Mouse (Mus musculus) heart, embryonic 15.5 days (tissue): ENCODE results near the gene Col4a2. TPM values are rescaled to one million over a fixed set of nuclear protein-coding genes. Genes with fewer than 3 reads are reported as not detected.

Source experiments
- ATAC-seq: fragments of 200-750 bp; cut with Nextera tagmentation; replicated peaks from 2 replicates; pipeline ENCODE4 v1.8.0; 2017; ENCODE audit warnings: low read depth, moderate TSS enrichment; ENCODE audit not compliant: insufficient number of reproducible peaks, insufficient read depth, low FRiP score
- H3K27ac ChIP-seq: fragments of 300-500 bp; sonication (generic); 2 replicates; pipeline ENCODE4 v1.5.1; 2015; ENCODE audit warnings: mild to moderate bottlenecking, inconsistent platforms
- H3K27me3 ChIP-seq: fragments of 300-500 bp; sonication (generic); 2 replicates; pipeline ENCODE4 v1.6.1; 2015; ENCODE audit warnings: inconsistent platforms
- H3K36me3 ChIP-seq: fragments of 300-500 bp; sonication (generic); 2 replicates; pipeline ENCODE4 v1.6.1; 2015; ENCODE audit warnings: mild to moderate bottlenecking, inconsistent platforms
- H3K4me1 ChIP-seq: fragments of 300-500 bp; sonication (generic); replicated peaks from 2 replicates; pipeline ENCODE4 v1.6.1; 2015; ENCODE audit warnings: inconsistent platforms
- H3K4me2 ChIP-seq: fragments of 300-500 bp; sonication (generic); 2 replicates; pipeline ENCODE4 v1.6.1; 2015; ENCODE audit warnings: inconsistent platforms, mild to moderate bottlenecking, moderate library complexity
- H3K4me3 ChIP-seq: fragments of 300-500 bp; sonication (generic); 2 replicates; pipeline ENCODE4 v1.5.1; 2015; ENCODE audit warnings: mild to moderate bottlenecking, inconsistent platforms
- H3K9ac ChIP-seq: fragments of 300-500 bp; sonication (generic); 2 replicates; pipeline ENCODE4 v1.6.1; 2015; ENCODE audit warnings: mild to moderate bottlenecking, inconsistent platforms
- H3K9me3 ChIP-seq: fragments of 300-500 bp; sonication (generic); replicated peaks from 2 replicates; pipeline ENCODE4 v1.6.1; 2016; ENCODE audit warnings: inconsistent platforms
- WGBS: fragments of 180-500 bp; shearing (Covaris S2); methylation state at CpG from one replicate; pipeline ENCODE4 v1.1.7; 2015; ENCODE audit warnings: mixed read lengths; 5-methylcytosine and 5-hydroxymethylcytosine counted together
- polyA plus RNA-seq: library from polyadenylated mRNA; unstranded; fragments of >200 nt; fragmentation: Nextera tagmentation; extraction: Ambion mirVana; gene quantifications from 2 replicates; pipeline ENCODE4 v1.2.1, GENCODE M21; 2015

Gene Col4a2
- polyA plus RNA-seq, 1 experiment from 2014 or later: 89.8 TPM

DNA sequence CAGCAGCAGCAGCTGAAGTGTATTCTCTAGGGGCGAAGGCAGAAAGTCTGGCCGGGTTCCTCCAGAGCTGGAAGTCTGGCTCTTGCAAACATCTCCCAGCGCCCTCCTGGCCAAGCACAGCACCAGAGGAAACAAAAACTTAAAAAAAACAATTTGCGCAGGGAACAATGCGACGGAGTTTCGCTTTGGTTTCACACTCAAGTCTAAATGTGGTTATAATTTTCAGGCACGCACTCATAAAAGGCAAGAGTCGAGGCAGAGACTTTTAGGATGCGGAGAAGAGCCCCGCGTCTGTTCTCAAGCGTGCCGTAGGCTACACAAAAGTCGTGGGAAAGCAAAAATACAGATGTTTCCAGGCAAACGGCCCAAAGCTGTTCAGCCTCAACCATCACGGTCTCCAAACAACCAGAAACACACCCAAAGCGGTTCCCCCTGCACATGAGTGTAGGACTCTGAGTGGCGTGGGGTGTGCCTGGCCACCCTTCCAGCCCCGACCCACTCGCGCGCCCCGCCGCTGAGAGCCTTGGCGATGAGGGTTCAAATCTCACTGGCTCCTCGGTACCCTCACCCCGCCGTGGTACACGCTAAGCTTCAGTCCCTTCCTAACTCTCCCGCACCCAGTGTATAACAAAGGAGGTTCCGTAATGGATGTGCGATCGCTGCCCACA lies 790 bp upstream of the Col4a2 start:
- 2% methylated on average over 34 of the region's 34 CpGs for WGBS
- peak overlapping the region; percentile 87 for H3K27ac ChIP-seq
- peak overlapping the region; percentile 75 for H3K4me3 ChIP-seq
- peak overlapping the region; percentile 94 for H3K9ac ChIP-seq
- ATAC-seq: peak; percentile 2; the same call in 1 of the 2 replicates
- H3K36me3 ChIP-seq: peaks cover 4% of the 10 kb centered on the region; the same call in 1 of the 2 replicates
- peaks cover 70% of the 10 kb centered on the region for H3K4me1 ChIP-seq
- H3K9me3 ChIP-seq: no peaks in the 10 kb centered on the region
- no peaks in the 10 kb centered on the region for H3K27me3 ChIP-seq
- peak overlapping the region; percentile 69 for H3K4me2 ChIP-seq

DNA sequence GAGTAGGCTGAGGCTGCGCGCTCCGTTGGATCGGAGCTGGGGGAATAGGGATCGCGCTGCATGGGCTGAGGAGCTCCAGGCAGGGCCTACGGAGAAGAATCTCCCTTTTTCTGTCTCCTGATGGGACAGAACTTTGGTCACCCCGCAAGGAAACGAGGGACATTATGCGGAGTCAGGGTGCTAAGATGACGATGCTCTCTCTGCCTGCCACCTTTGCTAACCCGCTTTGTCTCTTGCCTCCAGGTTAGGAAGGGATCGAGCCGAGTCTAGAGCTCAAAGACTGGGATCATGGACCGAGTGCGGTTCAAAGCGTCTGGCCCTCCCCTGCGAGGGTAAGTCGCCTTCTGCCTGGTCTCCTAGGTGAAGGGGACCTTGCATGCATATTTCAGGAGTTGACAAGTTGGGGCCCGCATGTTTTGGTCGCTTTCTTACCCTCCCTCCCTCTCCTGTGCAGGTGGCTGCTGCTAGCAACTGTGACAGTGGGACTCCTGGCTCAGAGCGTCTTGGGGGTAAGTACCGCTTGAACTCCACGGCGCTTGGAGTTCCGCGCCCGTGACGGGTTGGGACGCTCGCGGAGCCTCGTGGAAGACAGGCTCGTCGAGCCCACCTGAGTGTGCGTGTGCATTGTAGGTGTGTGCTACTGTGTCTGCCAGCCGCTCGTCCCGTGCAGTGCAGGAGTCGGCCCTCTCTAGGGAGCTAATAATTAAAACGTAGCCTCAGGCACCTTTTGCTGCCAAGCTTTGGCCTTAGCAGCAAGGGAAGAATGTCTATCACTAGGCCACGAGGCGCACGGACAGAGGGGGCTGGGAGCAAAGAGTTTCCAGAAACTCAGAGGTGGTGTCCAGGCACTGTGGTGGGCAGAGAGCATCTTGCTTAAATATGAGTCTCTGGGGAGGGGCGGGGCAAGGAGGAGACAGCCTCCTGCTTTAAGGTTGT lies 839 bp downstream of the Col4a2 start:
- 3% methylated on average over 45 of the region's 45 CpGs for WGBS
- peak; percentile 50 for ATAC-seq
- Histone ChIP-seq H3K27ac (peak overlapping the region; percentile 87), H3K27me3 (no peaks in the 10 kb centered on the region), H3K9me3 (no peaks in the 10 kb centered on the region), H3K9ac (peak overlapping the region; percentile 94), H3K4me1 (peaks cover 69% of the 10 kb centered on the region), H3K36me3 (no peaks in the 10 kb centered on the region), H3K4me3 (peak overlapping the region; percentile 75), H3K4me2 (peak overlapping the region; percentile 69)

DNA sequence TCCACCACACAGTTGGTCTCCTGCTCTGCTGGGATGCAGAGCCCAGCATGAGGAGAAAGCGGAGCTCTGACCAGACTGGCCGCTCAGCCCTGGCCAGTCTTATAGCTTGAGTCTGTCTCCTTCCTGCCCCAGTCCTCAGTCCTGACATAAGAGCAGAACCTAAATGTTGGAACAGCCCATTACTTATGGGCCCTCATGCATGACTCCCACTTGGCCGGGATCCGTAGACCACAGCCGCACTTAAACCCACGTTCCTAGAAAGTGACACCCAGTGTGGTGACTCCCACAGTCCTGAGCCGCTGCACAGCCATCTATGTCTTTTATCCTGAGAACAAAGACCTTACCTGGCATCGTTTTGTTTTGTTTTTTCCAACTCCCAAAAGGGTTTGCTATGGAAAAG lies 2.0 kb downstream of the Col4a2 start:
- Histone ChIP-seq H3K27ac (no peak overlapping the region), H3K36me3 (no peaks in the 10 kb centered on the region), H3K9me3 (no peaks in the 10 kb centered on the region), H3K4me1 (peaks cover 58% of the 10 kb centered on the region), H3K4me2 (peak overlapping the region; percentile 69), H3K27me3 (no peaks in the 10 kb centered on the region), H3K4me3 (peak overlapping the region; percentile 75), H3K9ac (no peak overlapping the region)
- ATAC-seq: no peak
- 77% methylated on average over 8 of the region's 8 CpGs for WGBS

DNA sequence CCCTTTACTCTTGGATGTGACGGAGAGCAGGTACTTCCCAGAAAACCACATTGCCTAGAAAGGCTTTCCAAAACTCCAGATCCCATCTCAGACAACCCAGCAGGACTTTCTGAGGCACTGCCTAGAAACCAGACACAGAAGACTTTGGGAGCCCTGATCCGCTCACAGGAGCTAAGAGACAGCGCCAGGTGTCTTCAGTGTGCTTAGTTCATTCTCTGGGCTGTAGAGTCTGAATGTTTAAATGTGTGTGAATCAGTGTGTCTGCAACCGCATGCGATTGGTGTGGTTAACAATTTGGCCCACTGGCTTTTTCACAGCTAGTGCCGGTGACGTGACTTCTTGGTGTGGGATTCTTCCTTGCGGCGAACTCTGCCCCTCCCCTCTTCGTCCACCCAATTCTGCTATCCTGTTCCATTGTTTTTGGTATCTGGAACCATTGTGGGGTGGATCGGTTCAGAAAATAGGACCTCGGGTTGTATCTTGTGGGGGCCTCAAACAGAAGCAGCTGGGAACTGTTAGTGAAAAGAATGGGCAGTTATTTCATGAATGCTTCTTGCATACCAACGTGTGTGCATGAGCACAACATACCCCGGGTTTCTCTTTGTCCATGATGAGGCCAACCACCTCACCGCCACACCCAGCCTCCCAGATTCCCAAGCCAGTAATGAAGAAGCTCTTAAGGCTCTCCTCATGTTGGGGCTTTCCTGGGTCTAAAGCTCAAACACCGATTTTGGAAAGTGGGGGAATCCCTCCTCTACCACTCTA lies 2.8 kb downstream of the Col4a2 start:
- WGBS: 74% methylated on average over 16 of the region's 16 CpGs
- H3K9ac ChIP-seq: 0 out of 2 replicates have a peak overlapping the region, but pooled peaks have one; percentile 4
- H3K27me3 ChIP-seq: no peaks in the 10 kb centered on the region
- no peak for ATAC-seq
- H3K9me3 ChIP-seq: no peaks in the 10 kb centered on the region
- H3K4me2 ChIP-seq: peak overlapping the region; percentile 69
- 0 out of 2 replicates have a peak overlapping the region, but pooled peaks have one; percentile 31 for H3K27ac ChIP-seq
- H3K4me1 ChIP-seq: peaks cover 51% of the 10 kb centered on the region
- H3K36me3 ChIP-seq: no peaks in the 10 kb centered on the region
- H3K4me3 ChIP-seq: peak overlapping the region; percentile 75

DNA sequence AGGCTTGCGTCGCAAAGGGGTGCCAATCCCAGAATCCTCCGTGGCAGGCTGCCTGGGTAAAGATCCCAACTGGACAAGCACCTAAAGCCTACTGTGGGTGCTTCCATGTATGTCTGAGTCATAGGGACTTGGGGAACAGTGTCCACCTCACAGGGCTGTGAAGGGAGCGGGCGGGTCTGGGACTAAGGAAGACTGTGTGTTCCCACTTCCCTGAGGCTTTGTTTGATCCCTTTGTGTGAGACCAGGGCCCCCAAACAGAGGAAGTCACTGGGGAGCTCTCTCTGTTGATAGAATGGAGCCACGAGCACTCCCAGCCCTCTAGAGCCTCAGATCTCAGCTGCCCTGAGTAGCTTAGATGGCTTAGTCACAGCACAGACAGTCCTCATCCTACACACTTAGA lies 3.5 kb downstream of the Col4a2 start:
- no peaks in the 10 kb centered on the region for H3K36me3 ChIP-seq
- peak overlapping the region; percentile 69 for H3K4me2 ChIP-seq
- no peaks in the 10 kb centered on the region for H3K9me3 ChIP-seq
- H3K4me3 ChIP-seq: no peak overlapping the region
- 73% methylated on average over 6 of the region's 6 CpGs for WGBS
- H3K9ac ChIP-seq: no peak overlapping the region
- H3K27me3 ChIP-seq: no peaks in the 10 kb centered on the region
- no peak for ATAC-seq
- 0 out of 2 replicates have a peak overlapping the region, but pooled peaks have one; percentile 9 for H3K27ac ChIP-seq
- H3K4me1 ChIP-seq: peaks cover 52% of the 10 kb centered on the region

DNA sequence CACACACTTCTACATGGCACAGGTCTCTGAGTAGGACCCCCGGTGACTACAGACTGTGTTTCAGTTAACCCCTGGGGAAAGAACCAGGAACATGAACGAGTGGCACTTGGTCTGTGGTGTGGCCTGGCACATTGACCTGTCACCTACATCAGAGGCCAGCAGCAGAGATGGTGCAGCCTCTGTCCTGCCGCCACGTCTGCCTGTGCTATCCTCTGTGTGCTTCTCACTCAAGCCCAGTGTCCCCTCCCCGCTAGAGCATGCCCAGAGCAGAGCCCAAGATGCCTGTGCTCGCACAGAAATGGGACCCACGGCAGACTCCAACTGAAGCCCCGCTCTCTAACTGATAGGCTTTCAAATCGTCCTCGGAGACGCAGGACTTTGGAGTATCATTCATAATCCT lies 6.8 kb downstream of the Col4a2 start:
- 77% methylated on average over 11 of the region's 11 CpGs for WGBS
- Histone ChIP-seq H3K4me1 (peaks cover 62% of the 10 kb centered on the region), H3K27ac (no peak overlapping the region), H3K9ac (no peak overlapping the region), H3K36me3 (no peaks in the 10 kb centered on the region), H3K4me2 (no peak overlapping the region), H3K9me3 (no peaks in the 10 kb centered on the region), H3K27me3 (no peaks in the 10 kb centered on the region), H3K4me3 (no peak overlapping the region)
- no peak for ATAC-seq

DNA sequence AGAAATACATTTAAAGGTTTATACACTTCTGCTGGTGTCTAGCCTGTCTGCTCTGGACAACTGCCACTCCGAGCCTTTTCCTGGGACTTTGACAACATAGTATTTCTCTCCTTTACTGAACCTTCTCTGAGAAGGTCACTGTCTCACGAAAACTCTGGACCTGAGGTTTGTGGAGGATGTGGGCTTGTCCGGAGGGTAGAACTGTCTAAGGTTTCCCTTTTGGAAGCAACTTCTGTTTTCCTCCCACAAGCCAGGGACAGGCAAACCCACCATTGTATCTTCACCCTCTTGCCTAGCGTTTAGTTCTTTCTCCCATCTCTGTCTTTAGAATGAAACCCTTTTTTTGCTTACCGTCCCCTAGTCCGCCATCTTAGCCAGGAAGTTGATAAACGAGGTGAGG lies 9.2 kb downstream of the Col4a2 start:
- H3K4me2 ChIP-seq: no peak overlapping the region

DNA sequence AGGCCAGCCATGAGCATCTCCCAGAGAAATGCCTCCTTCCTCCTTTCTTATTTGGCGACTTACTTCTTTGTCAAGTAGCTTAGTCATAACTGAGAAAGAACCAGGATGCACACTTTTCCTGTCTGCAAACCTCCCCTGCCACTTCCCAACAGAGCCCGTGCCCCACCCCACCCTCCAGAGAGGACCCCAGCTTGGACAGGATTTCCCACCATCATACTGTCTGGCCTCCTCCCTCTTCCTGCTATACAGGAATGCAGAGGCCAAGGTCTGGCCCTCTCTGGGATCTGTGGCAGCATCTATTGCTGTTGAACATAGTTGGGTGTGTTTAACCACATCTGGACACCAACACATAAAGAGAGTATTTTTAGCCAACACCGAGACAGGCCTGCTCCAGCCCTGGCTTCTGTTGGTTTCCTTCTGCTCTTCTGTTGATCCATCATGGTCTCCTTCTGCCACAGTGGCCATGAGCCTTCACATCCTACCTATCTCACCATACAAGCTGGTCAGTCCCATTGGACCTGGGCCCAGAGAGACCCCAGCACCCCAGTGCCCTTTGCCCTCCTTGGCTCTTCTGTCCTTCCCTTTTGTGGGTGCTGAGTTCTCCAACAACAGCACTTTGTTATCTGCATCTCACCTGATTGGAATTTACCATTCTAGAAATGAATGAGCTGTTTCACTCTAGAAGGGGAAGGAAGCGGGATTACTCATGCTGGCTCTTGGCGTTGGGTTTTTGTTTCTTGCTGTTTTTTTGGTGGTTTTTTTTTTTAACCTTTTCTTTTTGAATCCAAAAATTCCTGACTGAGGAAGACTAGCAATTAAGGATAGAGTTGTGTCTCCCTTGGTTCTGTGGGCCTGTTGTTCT lies 10.3 kb downstream of the Col4a2 start:
- Histone ChIP-seq H3K27me3 (no peaks in the 10 kb centered on the region), H3K27ac (peak overlapping the region; percentile 46), H3K4me1 (peaks cover 68% of the 10 kb centered on the region), H3K4me2 (no peak overlapping the region), H3K9me3 (no peaks in the 10 kb centered on the region), H3K4me3 (no peak overlapping the region), H3K36me3 (no peaks in the 10 kb centered on the region), H3K9ac (no peak overlapping the region)
- WGBS: 60% methylated on average over 5 of the region's 5 CpGs
- 0 out of 2 replicates have a peak, but pooled peaks have one; percentile 48 for ATAC-seq

More for the DNA sequence above, 9.2 kb downstream of the Col4a2 start:
- Histone ChIP-seq H3K27me3 (no peaks in the 10 kb centered on the region), H3K9me3 (no peaks in the 10 kb centered on the region), H3K36me3 (no peaks in the 10 kb centered on the region), H3K4me3 (no peak overlapping the region), H3K4me1 (peaks cover 65% of the 10 kb centered on the region), H3K9ac (no peak overlapping the region), H3K27ac (0 out of 2 replicates have a peak overlapping the region, but pooled peaks have one; percentile 7)
- no peak for ATAC-seq
- WGBS: 72% methylated on average over 7 of the region's 7 CpGs

DNA sequence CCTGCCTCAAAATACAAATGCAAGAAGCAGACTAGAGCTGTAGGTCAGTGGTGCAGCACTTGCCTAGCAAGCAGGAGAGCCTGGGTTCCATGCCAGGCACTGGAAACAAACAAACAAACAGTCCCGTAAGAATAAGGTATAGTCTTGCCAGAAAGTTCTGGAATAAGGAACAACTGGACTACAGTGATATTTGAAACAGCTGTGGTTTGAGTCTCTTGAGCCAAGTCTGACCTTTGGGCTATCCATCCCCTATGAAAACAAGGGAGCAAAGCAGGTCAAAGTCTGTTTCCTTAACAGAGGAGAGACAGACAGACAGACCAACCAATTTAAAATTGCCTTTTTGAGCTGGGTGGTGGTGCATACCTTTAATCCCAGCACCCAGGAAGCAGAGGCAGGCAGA lies 11.1 kb downstream of the Col4a2 start:
- 80% methylated on average over 1 of the region's 1 CpGs for WGBS
- Histone ChIP-seq H3K9ac (no peak overlapping the region), H3K9me3 (no peaks in the 10 kb centered on the region), H3K4me1 (peaks cover 70% of the 10 kb centered on the region), H3K36me3 (no peaks in the 10 kb centered on the region), H3K27me3 (no peaks in the 10 kb centered on the region), H3K4me3 (no peak overlapping the region), H3K4me2 (no peak overlapping the region), H3K27ac (peak overlapping the region; percentile 46)
- ATAC-seq: no peak

DNA sequence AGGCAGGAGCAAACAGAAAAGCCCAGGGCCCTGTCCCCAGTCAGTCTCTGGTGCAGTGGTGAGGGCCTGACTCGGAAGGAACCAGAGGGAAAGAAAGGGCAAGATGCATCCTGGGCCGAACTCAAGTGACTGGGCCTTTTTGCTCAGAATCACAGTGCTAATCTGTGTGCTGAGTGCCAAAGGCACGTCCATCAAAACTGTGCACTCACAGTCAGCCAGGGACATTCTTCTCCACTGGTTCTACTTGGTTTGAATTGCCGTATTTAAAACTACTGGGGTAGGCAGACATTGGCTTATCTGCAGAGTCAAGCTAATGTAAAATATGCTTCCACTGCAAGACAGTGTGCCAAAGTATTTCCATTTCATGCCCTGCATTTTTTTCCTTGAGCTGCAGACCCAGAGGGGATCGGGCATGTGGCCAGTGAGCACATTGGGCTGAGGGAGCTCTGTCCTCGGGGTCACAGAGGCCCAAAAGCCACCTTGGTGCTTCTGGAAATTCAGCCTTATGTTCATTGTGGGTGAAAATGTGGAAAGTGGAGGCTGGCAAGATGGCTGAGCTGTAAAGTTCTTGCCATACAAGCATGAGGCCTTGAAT lies 12.3 kb downstream of the Col4a2 start:
- no peaks in the 10 kb centered on the region for H3K27me3 ChIP-seq
- no peaks in the 10 kb centered on the region for H3K36me3 ChIP-seq
- H3K27ac ChIP-seq: peak overlapping the region; percentile 78
- no peaks in the 10 kb centered on the region for H3K9me3 ChIP-seq
- H3K9ac ChIP-seq: 0 out of 2 replicates have a peak overlapping the region, but pooled peaks have one; percentile 23
- H3K4me1 ChIP-seq: peaks cover 76% of the 10 kb centered on the region
- no peak overlapping the region for H3K4me3 ChIP-seq
- H3K4me2 ChIP-seq: no peak overlapping the region
- WGBS: 27% methylated on average over 6 of the region's 6 CpGs
- ATAC-seq: no peak
